Mouse (Mus musculus): ENCODE data around the gene Gm5346. TPM values are rescaled to one million over a fixed set of nuclear protein-coding genes. Genes with fewer than 3 reads are reported as not detected.
"Not testable (repeated sequence)": the region's sequence is repeated elsewhere in the genome, so short reads cannot be mapped to it uniquely, and the experiment has no call there.

The Gm5346 gene
- total RNA-seq (2021), result not detected

GRCm38 (mm10) chr8:43627176-43627575 is at the start of gene Gm5346:
Gene Gm5346, minus strand, starts transcription at chr8:43627276.
- intact Hi-C loops (cut with DNase I), result no loop called here
- no peak for DNase-seq

GRCm38 (mm10) chr8:43616046-43616445 is 11.0 kb downstream of the Gm5346 start:
- intact Hi-C loops (cut with DNase I), result no loop called here

GRCm38 (mm10) chr8:43603657-43604056 is 23.4 kb downstream of the Gm5346 start:
- intact Hi-C loops (cut with DNase I); DNase-seq: not testable (repeated sequence)

More at GRCm38 (mm10) chr8:43616046-43616445, 11.0 kb downstream of the Gm5346 start:
- no peak for DNase-seq

GRCm38 (mm10) chr8:43603166-43603565 is 23.9 kb downstream of the Gm5346 start:
- intact Hi-C loops (cut with DNase I), result not testable (repeated sequence)

GRCm38 (mm10) chr8:43576607-43577006 is 50.5 kb downstream of the Gm5346 start, which contains the start of gene Adam26a:
Gene Adam26a, minus strand, starts transcription at chr8:43576707.
- intact Hi-C loops (cut with DNase I); DNase-seq: not testable (repeated sequence)

More at GRCm38 (mm10) chr8:43603166-43603565, 23.9 kb downstream of the Gm5346 start:
- not testable (repeated sequence) for DNase-seq

Other genes starting within 250 kb of the Gm5346 start
- not detected for gene Adam26b, start 99.2 kb downstream of the Gm5346 start, total RNA-seq (2021)
- not detected for gene Adam26a, start 50.6 kb downstream of the Gm5346 start, total RNA-seq (2021)
- not detected for gene Adam34, start 82.8 kb upstream of the Gm5346 start, total RNA-seq (2021)